Mouse (Mus musculus) CD4-positive, CD25-positive, alpha-beta regulatory T cell, adult 2 months (primary cell): Measurements from ENCODE around the gene Parg.
A peak's percentile ranks its signal among the peaks of the same experiment; 100 is the strongest.
"Not testable (repeated sequence)": the region's sequence is repeated elsewhere in the genome, so short reads cannot be mapped to it uniquely, and the experiment has no call there.

Source experiments
- DNase-seq: peaks from one replicate; pipeline ENCODE4 v3.0.0-alpha.2; 2012; ENCODE audit warnings: low read depth, low spot score

Gene Parg

GRCm38 (mm10) chr14:32201791-32202451 lies at the start of gene Parg, which contains the start of gene Timm23:
Gene Parg (plus strand): TSS chr14:32201949.
Gene Timm23 (minus strand): TSS chr14:32201898.
- DNase-seq, result peak; percentile 89

DNA sequence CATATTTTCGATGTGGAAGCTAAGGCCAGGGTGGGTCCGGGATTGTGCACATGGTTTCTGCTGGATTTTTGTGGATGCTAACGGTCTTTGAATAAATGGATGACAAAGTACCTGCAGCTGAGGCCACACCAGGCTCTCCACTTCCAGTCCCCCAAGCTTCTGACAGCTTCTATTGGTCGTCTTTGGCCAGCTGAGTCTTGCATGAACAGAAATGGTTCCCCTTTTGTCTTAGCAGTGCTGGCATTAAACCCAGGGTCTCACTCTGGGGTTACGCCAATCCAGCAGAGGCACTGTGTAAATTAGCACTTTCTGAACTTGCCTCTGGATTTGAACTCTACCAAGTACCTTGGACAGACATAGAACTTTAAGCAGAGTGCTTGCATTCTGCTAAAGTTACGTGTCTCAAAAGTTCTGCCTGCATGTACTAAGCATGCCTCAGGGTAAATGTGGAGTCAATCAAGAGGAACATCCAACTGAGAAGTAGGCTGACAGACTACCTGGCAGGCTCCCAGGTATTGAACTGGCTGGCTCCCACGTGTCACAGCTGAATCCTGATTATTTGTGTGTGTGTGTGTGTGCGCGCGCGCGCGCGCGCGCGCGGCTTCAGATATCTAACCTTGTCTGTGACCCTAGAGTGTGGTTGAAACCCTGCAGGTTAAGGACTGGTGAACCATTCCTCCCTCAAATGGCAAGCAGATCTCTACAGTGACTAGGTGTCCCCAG lies 49.3 kb upstream of the Parg start:
- no peak for DNase-seq

DNA sequence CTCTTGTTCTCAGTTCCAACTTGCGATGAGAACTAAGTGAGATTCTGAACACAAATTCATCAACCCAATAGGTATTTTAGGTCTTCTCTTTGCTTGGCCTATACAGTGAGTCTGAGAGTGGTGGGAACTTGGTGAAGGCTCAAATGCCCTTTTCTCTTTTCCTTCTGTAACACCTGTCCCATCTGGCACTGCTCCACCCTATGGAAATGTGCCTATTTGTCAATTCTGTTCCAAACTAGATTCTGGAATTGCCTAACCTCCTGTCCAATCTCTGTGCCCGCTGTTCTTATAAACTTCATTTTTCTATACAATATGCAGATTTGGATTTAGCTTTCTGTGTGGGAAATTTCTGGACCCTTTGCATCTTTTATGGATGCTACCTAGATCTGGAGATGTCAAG lies 48.6 kb upstream of the Parg start:
- no peak for DNase-seq

- no peak for DNase-seq
Measured at GRCm38 (mm10) chr14:32154758-32155157, 47.0 kb upstream of the Parg start.

GRCm38 (mm10) chr14:32159150-32159670 lies 42.5 kb upstream of the Parg start:
- DNase-seq, result no peak

DNA sequence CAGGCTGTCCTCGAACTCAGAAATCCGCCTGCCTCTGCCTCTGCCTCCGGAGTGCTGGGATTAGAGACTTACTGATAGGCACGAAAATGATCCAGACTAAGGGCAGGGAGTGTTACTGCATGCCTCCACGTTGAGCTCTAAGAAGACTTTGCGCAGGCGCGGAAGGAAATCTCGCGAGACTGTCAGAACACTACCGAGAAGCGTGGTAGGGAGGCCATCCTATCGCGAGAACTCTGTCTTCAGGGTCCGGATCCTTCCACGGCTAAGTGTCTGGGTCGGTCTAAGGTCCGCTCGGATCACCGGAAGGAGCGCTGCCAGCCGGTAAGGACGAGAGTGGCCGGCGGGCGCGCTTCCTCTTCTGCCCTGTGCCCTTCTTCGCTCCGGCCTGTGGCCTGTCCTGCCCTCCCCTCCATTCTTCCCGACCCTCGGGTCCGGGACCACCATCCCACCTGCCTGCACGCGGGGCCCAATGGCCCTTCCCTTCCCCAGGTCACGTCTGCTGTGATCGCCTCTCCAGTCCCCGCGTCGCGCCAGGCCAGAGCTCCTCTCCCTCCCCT lies 42.0 kb upstream of the Parg start, which contains the start of gene Ncoa4:
TSS of gene Ncoa4 (plus strand) at position 176 of the 557 bp plus-strand sequence.
- peak; percentile 99 for DNase-seq

DNA sequence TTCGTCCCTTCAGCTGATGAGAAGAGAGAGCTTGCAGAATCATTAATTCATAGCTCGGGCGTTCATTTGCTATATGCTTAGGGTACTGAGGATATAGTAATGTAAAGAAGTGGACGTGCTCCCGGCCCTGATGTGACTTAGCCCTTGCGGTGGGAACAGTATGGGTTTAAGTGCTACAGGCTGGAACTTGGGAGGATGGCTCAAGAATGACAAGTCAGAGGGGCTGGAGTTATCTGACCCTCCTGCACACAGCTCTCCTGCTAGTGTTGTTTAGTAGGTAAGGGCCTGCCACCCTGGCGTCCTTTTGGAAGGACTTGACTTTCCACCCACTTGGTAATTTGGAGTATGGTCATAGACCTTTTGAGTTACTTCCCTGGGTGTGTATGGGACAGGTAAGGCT lies 41.2 kb upstream of the Parg start:
- DNase-seq, result peak; percentile 11

DNA sequence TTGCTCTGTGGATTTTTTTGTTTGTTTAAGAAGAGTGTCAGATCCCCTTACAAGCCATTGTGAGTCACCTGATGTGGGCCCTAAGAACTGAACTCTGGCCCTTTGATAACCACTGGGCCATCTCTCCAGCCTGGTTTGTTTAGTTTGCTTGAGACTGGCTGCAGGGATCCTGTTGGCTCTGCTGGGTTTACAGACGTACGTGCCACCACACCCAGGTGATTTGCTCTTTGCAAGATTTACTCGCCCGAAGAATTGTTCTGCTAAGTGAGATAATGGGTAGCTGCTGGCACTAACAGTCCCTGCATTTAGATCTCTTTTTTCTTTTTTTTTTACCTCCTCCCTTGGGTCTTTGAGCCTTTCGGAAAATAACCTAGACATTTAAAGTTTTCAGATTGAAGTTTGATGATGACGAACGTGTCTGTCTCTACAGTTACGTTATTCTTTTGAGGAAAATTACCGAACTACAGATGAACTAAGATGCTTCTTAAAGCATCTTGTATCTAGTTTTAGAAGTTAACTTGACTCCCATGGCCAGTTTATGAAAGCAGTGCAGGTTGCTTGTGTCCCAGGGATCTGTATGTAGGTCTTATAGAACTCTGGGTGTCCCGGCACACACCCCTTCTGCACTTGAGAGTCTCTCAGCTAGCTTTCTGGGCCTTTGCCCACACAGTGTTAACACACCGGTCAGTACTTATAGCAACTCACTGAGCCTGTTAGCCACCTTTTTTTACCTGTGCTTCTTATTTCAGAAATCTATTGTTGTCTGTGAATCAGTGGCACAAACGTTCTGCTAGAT lies 40.5 kb upstream of the Parg start:
- DNase-seq, result no peak

- DNase-seq, result no peak
Measured at GRCm38 (mm10) chr14:32162231-32162630, 39.5 kb upstream of the Parg start.

DNA sequence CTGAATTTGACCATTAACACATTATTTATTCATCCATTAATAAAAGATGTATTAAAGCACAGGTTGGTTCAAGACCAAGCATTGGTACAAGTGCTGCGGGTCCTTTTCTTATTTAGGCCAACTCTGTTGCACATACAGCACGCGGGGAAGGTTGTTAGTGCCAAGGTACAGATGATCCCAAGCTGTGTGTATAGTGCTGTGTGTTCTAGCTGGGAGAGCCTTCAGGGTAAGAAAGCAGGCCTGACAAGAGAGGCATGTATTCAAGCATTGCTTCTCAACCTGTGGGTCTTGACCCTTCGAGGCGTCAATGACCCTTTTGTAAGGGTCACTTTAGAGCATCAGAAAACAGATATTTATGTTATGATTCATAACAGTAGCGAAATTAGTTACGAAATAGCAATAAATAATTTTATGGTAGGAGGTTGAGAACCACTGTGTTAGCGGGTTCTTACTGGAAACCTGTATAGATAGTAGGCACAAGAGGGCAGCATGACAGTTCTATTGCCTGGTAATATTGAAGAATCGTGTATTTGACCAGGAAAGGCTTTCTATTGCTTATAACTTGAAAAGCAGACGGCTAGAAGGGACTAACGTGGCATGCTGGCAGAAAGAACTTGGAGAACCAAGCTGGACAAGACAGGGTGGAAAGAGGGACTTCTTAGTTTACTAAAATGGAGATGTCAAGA lies 38.4 kb upstream of the Parg start:
- DNase-seq, result no peak

DNA sequence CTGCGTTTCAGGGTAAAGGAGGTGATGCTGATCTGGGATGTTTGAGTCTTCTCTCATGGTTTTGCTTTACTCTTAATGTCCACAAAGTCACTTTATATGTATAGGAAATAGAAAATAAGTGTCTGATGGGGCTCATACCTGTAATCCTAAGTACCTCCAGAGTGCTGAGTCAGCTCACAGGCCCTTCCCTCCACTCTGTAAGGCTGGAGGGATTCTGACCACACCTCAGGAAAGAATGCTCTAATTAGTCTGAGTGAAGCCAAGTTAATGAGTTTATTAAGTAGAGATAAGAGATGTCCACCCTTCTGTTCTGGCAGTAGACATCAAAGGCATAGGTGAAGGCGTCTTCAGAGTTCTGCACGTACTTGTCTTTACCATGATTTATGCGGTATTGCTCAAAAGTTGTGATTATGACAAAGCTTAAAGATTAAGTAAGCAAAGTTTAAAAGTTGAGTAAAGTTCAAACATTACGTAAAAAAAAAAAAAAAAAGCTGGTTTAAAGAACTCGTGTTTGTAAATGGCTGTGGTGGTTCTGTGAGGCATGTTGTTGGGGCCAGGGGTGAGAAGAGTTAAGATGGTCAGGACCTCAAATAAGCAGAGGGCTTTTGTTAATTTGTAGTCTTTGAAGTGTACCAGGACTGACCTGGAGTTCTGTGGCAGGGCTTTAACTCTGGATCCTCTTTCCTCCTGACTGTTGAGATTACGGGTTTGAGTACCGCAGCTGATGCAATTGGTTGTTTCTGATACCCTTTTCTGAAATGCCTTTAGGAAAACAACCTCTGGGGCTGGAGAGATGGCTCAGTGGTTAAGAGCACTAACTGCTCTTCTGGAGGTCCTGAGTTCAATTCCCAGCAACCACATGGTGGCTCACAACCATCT lies 37.3 kb upstream of the Parg start:
- no peak for DNase-seq

GRCm38 (mm10) chr14:32165278-32166061 lies 36.3 kb upstream of the Parg start:
- peak; percentile 93 for DNase-seq

- DNase-seq, result no peak
Measured at GRCm38 (mm10) chr14:32166062-32166441, 35.7 kb upstream of the Parg start.

DNA sequence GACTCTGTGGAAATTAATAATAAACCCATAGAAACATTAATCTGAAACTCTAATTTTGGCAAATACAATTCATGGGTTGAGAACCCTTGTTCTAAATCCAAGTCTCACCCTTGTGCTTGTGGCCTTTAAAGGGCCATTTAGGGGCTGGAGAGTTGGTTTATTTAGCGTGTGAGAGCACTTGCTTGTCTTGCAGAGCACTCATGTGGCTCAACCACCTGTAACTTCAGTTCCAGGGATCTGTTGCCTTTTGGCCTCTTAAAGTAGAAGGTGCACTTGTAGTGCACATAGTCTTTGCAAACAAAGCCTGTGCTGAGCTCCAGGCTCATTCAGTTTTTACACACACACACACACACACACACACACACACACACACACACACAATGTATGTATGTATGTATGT lies 34.9 kb upstream of the Parg start:
- no peak for DNase-seq

DNA sequence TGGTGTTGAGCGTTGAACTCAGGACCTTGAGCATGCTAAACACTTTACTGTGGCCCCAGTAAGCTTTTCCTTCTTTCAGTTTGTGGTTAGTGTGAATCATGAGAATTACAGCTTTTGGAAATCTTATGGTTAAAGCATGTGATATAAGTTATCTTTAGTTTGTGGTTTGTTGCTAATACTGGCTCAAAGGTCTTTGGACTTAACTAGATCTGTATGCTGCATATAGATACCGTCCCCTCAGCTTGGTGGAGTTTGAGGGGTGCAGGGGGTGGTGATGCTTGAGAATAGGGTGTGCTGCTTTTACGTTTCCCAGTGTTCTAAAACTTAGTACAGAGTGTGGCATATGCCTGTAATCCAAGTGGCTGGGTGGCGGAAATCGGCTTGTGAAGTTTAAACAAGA lies 34.4 kb upstream of the Parg start:
- DNase-seq, result no peak

GRCm38 (mm10) chr14:32168653-32169231 lies 33.0 kb upstream of the Parg start:
- DNase-seq, result no peak

DNA sequence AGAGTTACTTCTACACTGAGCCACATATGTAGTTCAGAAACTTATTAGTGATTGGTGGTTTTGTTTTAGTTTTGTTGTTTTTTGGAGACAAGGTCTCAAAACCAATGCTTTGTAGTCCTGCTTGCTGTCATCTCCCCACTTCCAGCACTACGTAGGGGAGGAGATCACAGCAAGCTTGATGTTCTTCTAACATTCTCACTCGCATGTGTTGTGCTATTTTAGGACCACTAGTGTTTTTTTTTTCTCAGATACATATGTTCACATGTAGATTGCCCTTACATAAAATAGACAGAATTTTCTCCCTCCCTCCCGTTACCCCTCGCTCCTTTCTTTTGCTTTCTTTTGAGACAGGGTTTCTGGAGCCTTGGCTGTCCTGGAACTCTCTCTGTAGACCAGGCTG lies 31.6 kb upstream of the Parg start:
- no peak for DNase-seq

GRCm38 (mm10) chr14:32175310-32175709 lies 26.4 kb upstream of the Parg start:
- no peak for DNase-seq

DNA sequence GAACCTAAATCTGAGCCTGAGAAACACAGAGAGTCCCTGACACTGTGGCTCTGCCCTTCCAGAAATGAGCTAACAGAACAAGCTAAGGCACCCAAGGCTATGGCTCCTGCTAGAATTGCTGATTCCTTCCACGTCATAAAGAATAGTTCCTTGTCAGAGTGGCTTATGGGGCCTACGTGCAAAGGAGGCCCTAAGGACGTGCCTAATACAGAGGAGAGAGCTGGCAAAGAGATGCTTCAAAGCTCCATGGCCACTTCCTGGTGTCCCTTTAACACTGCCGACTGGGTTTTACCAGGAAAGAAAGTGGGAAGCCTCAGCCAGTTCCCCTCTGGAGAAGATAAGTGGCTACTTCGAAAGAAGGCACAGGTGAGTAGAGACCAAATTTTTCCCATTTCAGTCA lies 25.2 kb upstream of the Parg start:
- DNase-seq, result not testable (repeated sequence)
